Mouse (Mus musculus): ENCODE results near the gene Slc35e3. TPM values are rescaled to one million over a fixed set of nuclear protein-coding genes. Genes with fewer than 3 reads are reported as not detected.

Slc35e3 gene
- polyA plus RNA-seq, 1 experiment, result not detected

DNA sequence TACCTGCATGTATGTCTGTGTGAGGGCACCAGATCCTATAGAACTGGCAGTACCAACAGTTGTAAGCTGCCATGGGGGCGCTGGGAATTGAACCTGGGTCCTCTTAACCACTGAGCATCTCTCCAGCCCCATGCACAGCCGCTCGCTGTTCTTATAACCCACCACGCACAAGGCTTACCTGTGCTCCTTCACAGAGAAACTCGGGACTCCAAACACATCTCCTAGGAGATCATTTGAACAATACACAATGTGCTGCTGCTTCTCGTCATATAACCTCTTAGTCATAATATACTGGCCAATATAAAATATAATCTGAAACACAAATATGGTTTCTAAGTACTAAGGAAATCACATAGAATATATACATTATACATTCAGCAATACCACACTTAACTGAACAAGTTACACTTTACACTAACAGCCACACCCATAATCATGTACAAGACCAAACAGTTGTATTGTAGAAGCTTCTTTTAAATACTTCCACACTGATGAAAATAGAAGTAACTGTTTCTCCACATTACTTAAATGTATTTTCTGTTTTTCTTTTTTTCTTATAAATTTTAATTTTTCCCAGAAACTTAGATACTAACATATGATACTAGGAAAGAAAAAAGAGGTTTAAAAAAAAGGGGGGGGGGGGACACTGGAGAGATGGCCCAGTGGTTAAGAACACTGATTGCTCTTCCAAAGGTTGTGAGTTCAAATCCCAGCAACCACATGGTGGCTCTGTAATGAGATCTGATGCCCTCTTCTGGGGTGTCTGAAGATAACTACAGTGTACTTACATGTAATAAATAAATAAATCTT is 43.9 kb downstream of the Slc35e3 start:
- Histone ChIP-seq H3K27ac (ENCODE audit: insufficient read depth, low read depth, low read length) (no peak overlapping the region), H3K4me3 (ENCODE audit: insufficient read depth, low read depth, low read length) (no peak overlapping the region), H3K4me1 (ENCODE audit: control insufficient read depth, insufficient read depth, low read length) (peaks cover 4% of the 10 kb centered on the region)
- 97% methylated on average over 6 of the region's 6 CpGs for WGBS
- TF ChIP-seq CTCF (IDR thresholded peaks at IDR 0.05; ENCODE audit: insufficient read depth, low read depth, low read length), result no peak
- TF ChIP-seq POLR2A (IDR thresholded peaks at IDR 0.05; ENCODE audit: insufficient read depth, low read depth, low read length), result no peak

DNA sequence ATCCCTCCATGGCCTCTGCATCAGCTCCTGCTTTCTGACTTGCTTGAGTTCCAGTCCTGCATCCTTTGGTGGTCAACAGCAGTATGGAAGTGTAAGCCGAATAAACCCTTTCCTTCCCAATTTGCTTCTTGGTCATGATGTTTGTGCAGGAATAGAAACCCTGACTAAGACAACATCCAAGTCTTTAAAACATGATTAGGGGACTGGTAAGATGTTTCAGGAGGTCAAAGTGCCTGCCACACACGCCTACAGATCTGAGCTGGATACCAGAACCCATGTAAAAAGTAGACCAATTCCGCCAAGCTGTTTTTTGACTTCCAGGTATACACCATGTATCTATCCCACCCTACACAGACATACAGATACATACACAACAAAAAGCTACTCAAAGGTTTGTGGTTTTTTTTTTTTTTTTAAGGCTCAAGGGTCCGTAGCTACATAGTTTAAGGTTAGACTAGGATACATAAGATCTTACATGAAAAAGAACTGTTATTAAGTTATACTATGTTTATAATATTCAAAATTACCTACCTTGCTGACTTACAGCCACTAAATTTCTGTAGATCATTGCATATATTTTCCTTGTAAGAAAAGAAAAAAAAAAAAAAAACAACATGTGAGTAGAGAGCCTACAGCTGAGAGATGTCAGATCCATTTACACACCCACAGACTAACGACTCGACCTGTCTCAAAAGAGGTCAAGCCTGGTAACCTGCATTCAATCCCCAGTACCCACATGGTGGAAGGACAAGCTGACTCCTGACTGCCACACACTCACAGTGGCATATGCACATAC is 44.9 kb downstream of the Slc35e3 start:
- Histone ChIP-seq H3K4me3 (ENCODE audit: insufficient read depth, low read depth, low read length) (no peak overlapping the region), H3K27ac (ENCODE audit: insufficient read depth, low read depth, low read length) (no peak overlapping the region), H3K4me1 (ENCODE audit: control insufficient read depth, insufficient read depth, low read length) (no peaks in the 10 kb centered on the region)
- TF ChIP-seq CTCF (IDR thresholded peaks at IDR 0.05; ENCODE audit: insufficient read depth, low read depth, low read length), result no peak
- TF ChIP-seq POLR2A (IDR thresholded peaks at IDR 0.05; ENCODE audit: insufficient read depth, low read depth, low read length), result no peak
- 92% methylated on average over 6 of the region's 6 CpGs for whole genome bisulfite sequencing

DNA sequence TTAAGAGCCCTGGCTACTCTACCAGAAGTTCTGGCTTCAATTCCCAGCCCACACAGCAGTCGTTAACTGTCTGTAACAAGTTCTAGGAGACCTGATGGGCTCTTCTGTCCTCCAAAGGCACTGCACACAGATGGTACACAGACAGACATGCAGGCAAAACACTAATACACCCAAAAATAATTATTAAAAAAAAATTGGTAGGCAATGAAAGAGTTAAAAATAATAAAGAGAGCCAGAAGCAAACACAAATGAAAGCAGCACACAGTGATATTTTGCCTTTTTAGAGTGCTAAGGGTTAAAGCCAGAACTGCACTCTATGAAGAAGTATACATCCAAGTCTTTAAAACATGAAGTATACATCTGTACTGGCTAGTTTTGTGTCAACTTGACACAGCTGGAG is 45.7 kb downstream of the Slc35e3 start:
- no peak overlapping the region for H3K27ac ChIP-seq (ENCODE audit: insufficient read depth, low read depth, low read length)
- WGBS, result 76% methylated on average over 1 of the region's 1 CpGs
- H3K4me1 ChIP-seq (ENCODE audit: control insufficient read depth, insufficient read depth, low read length), result no peaks in the 10 kb centered on the region
- no peak overlapping the region for H3K4me3 ChIP-seq (ENCODE audit: insufficient read depth, low read depth, low read length)
- TF ChIP-seq POLR2A (IDR thresholded peaks at IDR 0.05; ENCODE audit: insufficient read depth, low read depth, low read length) (no peak), CTCF (IDR thresholded peaks at IDR 0.05; ENCODE audit: insufficient read depth, low read depth, low read length) (no peak)

DNA sequence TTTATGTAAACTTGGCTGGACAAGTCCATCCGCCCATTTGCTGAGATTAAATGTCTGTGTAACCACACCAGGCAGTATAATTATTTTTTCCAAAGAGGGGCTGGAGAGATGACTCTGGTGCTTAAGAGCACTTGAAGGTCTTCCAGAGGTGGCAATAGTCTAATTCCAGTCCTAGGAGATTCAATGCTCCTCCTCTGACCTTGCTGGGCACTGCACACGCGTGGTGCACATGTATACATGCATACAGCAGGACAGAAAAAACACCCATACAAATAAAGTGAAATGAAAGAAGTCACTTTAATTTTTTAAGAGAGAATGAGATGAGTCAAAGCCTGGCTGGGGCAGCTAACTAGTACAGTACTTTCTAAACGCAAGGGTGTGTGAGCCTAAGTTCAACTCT is 46.3 kb downstream of the Slc35e3 start:
- Histone ChIP-seq H3K4me1 (ENCODE audit: control insufficient read depth, insufficient read depth, low read length) (no peaks in the 10 kb centered on the region), H3K27ac (ENCODE audit: insufficient read depth, low read depth, low read length) (no peak overlapping the region), H3K4me3 (ENCODE audit: insufficient read depth, low read depth, low read length) (no peak overlapping the region)
- TF ChIP-seq POLR2A (IDR thresholded peaks at IDR 0.05; ENCODE audit: insufficient read depth, low read depth, low read length), result no peak
- no peak for TF ChIP-seq CTCF (IDR thresholded peaks at IDR 0.05; ENCODE audit: insufficient read depth, low read depth, low read length)
- WGBS, result 92% methylated on average over 4 of the region's 4 CpGs

DNA sequence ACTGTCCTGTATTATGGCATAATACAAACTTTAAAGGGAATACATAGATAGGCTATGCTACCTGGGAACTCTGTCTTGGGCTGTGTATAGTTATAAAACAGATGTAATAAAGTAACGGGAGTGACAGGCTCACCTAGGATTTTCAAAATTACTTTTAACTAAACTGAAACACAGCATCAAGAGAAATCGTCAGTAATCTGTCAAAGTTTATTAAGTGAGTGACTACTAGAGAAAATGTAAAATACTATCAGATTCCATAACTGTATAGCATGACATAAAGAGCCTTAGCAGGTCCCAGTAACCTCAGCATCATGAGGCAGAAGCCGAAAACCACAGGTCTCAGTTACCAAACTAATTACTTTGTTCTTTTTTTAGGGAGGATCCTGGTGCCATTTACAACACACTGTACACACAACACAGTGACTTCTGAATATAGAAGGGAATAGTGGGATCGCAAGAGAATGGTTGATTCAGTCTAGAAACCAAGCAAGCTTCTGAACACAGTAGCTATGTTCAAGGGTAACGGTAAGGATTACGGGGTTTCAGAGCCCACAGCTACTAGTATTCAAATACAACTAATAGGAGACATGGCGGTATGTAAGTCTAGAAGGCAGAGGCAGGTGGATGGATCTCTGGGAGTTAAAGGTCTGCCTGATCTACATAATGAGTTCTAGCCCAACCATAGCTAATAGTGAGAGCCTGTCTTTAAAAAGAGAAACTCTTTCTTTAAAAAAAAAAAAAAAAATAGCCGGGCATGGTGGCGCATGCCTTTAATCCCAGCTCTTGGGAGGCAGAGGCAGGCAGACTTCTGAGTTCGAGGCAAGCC is 47.6 kb downstream of the Slc35e3 start:
- WGBS, result 89% methylated on average over 10 of the region's 10 CpGs
- no peak overlapping the region for H3K27ac ChIP-seq (ENCODE audit: insufficient read depth, low read depth, low read length)
- TF ChIP-seq CTCF (IDR thresholded peaks at IDR 0.05; ENCODE audit: insufficient read depth, low read depth, low read length) (no peak), POLR2A (IDR thresholded peaks at IDR 0.05; ENCODE audit: insufficient read depth, low read depth, low read length) (no peak)
- H3K4me1 ChIP-seq (ENCODE audit: control insufficient read depth, insufficient read depth, low read length), result no peaks in the 10 kb centered on the region
- H3K4me3 ChIP-seq (ENCODE audit: insufficient read depth, low read depth, low read length), result no peak overlapping the region

DNA sequence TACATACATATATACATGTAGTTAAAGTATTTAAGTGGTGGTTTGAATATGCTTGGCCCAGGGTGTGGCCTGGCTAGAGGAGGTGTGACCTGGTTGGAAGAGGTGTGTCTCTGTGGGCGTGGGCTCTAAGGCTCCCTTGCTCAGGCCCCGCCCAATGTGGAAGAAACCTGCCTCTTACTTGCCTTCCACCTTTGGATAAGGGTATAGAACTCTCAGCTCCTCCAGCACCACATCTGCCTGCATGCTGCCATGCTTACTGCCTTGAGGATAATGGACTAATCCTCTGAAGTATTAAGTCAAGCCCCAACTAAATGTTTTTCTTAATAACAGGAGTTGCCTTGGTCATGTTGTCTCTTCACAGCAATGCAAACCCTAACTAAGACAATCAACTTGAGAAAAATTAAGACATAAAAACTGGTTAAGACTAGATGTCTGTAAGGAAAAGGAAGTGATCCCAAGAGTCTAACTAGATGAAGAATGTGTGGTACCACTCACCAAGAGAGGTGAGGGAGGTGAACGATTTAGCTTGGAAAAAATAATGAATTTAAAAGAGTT is 48.5 kb downstream of the Slc35e3 start:
- Histone ChIP-seq H3K4me1 (ENCODE audit: control insufficient read depth, insufficient read depth, low read length) (no peaks in the 10 kb centered on the region), H3K27ac (ENCODE audit: insufficient read depth, low read depth, low read length) (no peak overlapping the region), H3K4me3 (ENCODE audit: insufficient read depth, low read depth, low read length) (no peak overlapping the region)
- no peak for TF ChIP-seq CTCF (IDR thresholded peaks at IDR 0.05; ENCODE audit: insufficient read depth, low read depth, low read length)
- TF ChIP-seq POLR2A (IDR thresholded peaks at IDR 0.05; ENCODE audit: insufficient read depth, low read depth, low read length), result no peak
- 93% methylated on average over 3 of the region's 3 CpGs for WGBS

DNA sequence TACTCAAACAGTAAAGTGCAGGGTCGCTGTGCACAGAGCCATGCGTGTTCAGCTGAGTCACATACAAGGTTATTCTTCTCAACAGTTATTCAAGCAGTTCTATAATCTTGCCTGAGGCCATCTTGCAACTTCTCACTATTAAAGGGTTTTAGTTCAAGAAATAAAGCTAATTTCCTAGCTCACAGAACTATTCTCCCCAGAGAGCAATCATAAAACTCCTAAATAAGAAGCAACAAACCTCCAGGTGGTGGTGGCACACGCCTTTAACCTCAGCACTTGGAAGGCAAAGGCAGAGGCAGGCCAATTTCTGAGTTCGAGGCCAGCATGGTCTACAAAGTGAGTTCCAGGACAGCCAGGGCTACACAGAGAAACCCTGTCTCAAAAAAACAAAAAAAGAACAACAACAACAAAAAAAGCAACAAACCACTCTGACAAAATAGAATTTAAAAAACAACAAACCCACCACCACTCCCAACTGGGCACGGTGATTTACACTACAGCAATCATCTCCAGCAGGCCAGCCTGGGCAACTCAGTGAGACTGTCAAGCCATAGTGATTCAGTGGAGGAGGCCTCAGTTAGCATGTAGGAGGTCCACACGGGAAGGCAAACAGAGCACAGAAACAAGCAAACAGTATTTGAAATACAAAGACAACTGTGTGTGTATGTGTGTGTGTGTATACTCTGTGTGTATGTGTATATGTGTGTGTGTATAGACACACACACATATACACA is 49.2 kb downstream of the Slc35e3 start:
- H3K4me3 ChIP-seq (ENCODE audit: insufficient read depth, low read depth, low read length), result no peak overlapping the region
- 83% methylated on average over 6 of the region's 6 CpGs for WGBS
- no peak for TF ChIP-seq POLR2A (IDR thresholded peaks at IDR 0.05; ENCODE audit: insufficient read depth, low read depth, low read length)
- TF ChIP-seq CTCF (IDR thresholded peaks at IDR 0.05; ENCODE audit: insufficient read depth, low read depth, low read length), result no peak
- H3K4me1 ChIP-seq (ENCODE audit: control insufficient read depth, insufficient read depth, low read length), result no peaks in the 10 kb centered on the region
- H3K27ac ChIP-seq (ENCODE audit: insufficient read depth, low read depth, low read length), result no peak overlapping the region

Measured in olfactory bulb, adult 2 months (tissue).